Mouse (Mus musculus) erythroblast, adult 5-6 weeks (primary cell): Measurements from ENCODE around the gene Vmn1r199. TPM values are rescaled to one million over a fixed set of nuclear protein-coding genes. Genes with fewer than 3 reads are reported as not detected.
"Not testable (repeated sequence)": the region's sequence is repeated elsewhere in the genome, so short reads cannot be mapped to it uniquely, and the experiment has no call there.

Experiments
- ATAC-seq: replicated peaks from 2 replicates; pipeline ENCODE4 v1.8.0; 2016; ENCODE audit warnings: moderate number of reproducible peaks, mild to moderate bottlenecking, moderate TSS enrichment, inconsistent platforms; ENCODE audit not compliant: poor library complexity, low FRiP score, severe bottlenecking
- total RNA-seq, 2 experiments: library from RNA; stranded (forward) in 1 of 2; stranded (reverse) in 1 of 2; fragments of 150-400 nt in 1 of 2; fragments of 200-764, 138-1000 nt in 1 of 2; gene quantifications; 2 replicates each; pipeline versions ENCODE4 v1.2.3 to v1.2.4; 2015 to 2017; ENCODE audit warnings: low replicate concordance in 2 of 2

The Vmn1r199 gene
- not detected in 2 replicates for total RNA-seq (2015; ENCODE audit: low replicate concordance)
- total RNA-seq (2017; ENCODE audit: low replicate concordance): not detected in 2 replicates

- ATAC-seq: no peak
These were observed at the start of gene Vmn1r199 for GRCm38 (mm10) chr13:22379518-22379917. Vmn1r199 (plus strand) TSS chr13:22379818.

DNA sequence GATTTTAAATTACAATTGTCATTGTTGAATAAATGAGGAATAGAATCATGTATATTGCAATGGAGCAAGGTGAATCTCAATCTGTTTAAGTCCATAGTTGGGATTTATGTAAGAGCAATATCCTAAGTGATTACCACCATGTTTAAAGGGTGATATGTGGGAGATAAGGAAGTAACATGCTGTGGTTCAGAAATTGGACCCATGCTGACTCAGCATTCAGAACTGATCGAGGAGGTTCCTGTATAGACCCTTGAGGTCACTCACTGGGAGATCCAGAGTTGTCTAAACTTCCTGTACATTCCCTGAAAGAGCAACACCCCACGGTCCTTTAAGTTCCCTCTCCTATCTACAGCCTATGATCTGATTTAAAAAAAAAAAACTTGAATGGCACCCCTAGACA lies 46.3 kb upstream of the Vmn1r199 start:
- ATAC-seq: no peak

DNA sequence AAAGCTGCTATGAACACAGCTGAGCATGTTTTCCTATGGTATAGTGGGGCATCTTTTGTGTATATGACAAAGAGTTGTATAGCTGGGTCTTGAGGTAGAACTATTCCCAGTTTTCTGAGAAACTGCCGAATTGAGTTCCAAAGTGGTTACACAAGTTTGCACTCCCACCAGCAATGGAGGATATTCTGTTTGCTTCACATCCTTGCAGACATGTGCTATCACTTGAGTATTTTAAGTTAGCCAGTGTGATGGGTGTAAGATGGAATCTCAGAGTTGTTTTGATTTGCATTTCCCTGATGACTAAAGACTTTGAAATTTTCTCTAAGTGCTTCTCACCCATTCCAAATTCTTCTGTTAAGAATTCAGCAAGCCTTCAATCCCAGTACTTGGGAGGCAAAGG lies 44.1 kb upstream of the Vmn1r199 start:
- ATAC-seq: no peak

- no peak for ATAC-seq
These were observed 29.6 kb upstream of the Vmn1r199 start, which contains the start of gene Vmn1r198 for GRCm38 (mm10) chr13:22350064-22350463. Vmn1r198 (plus strand) TSS chr13:22350364.

DNA sequence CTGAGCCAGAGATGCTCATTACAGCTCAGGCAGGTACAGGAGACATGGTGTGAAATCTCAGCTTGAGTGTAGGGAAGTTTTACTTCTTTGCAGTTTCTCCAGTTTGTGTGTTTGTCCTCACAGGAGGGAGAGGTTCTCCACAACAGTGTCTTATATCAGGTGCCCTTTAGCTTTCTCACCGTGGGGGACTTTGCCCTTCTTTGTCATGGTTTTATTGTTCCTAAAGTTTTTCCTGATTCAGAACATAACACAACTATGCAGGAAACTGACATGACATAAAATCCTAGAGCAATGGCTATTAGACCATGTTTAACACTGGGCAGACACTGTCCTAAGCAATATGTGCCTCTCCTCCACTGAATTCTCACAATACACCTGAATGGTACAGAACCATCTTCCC lies 28.8 kb upstream of the Vmn1r199 start:
- ATAC-seq: no peak

GRCm38 (mm10) chr13:22381128-22381527 lies 1.5 kb downstream of the Vmn1r199 start:
- ATAC-seq: not testable (repeated sequence)

GRCm38 (mm10) chr13:22383401-22383800 lies 3.8 kb downstream of the Vmn1r199 start:
- ATAC-seq: no peak

DNA sequence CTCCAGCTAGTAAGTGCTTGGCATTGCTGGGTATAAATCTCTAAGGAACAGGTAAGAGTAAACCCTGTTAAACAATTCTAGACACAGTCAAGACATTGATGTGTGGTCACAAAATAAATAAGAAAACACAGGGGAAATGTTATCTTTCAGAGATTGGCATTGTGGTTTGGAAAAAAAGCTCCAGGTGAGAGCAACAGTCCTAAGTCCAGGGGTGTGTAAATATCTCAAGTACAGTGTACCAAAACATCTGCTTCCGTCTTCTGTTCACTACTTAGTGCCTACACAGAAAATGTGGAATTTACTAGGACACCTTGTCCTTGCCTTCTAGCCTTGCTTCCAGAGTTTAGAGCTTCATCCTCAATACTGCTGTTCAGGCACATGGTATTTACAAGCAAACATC lies 7.4 kb downstream of the Vmn1r199 start:
- ATAC-seq: no peak

DNA sequence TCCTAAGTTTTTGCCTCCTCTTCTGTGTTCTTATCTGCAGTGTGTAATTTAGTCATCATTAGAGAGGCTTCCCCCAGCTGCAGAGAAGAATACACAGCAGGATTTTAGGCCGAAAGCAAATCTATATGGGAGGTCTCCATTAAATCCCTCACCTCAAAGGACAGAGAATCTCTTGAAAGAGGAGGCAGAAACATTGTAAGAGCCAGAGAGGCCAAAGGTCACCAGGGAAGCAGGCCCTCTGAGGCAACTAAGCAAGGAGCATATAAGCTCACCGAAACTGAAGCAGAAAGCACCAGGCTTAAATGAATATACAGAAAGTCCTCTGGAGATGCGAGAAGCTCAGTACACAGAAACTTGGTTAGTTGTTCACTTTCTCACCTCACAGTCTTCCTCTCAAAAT lies 10.5 kb downstream of the Vmn1r199 start, which contains the start of gene Vmn1r200:
Vmn1r200 (plus strand) TSS at position 301 of the 400 bp plus-strand sequence.
- ATAC-seq: no peak

- ATAC-seq: no peak
These were observed 23.4 kb downstream of the Vmn1r199 start for GRCm38 (mm10) chr13:22402978-22403377.

Other genes starting within 250 kb of the Vmn1r199 start
- gene Vmn1r191, start 195.8 kb upstream of the Vmn1r199 start, total RNA-seq (2015; ENCODE audit: low replicate concordance): not detected in 2 replicates
- not detected in 2 replicates for gene Vmn1r191, start 195.8 kb upstream of the Vmn1r199 start, total RNA-seq (2017; ENCODE audit: low replicate concordance)
- gene Vmn1r192, start 188.7 kb upstream of the Vmn1r199 start, total RNA-seq (2015; ENCODE audit: low replicate concordance): not detected in 2 replicates
- gene Vmn1r192, start 188.7 kb upstream of the Vmn1r199 start, total RNA-seq (2017; ENCODE audit: low replicate concordance): not detected in 2 replicates
- gene Vmn1r193, start 156.7 kb upstream of the Vmn1r199 start, total RNA-seq (2015; ENCODE audit: low replicate concordance): not detected in 2 replicates
- not detected in 2 replicates for gene Vmn1r193, start 156.7 kb upstream of the Vmn1r199 start, total RNA-seq (2017; ENCODE audit: low replicate concordance)
- gene Vmn1r194, start 135.6 kb upstream of the Vmn1r199 start, total RNA-seq (2015; ENCODE audit: low replicate concordance): not detected in 2 replicates
- not detected in 2 replicates for gene Vmn1r194, start 135.6 kb upstream of the Vmn1r199 start, total RNA-seq (2017; ENCODE audit: low replicate concordance)
- gene Vmn1r195, start 109.3 kb upstream of the Vmn1r199 start, total RNA-seq (2015; ENCODE audit: low replicate concordance): not detected in 2 replicates
- not detected in 2 replicates for gene Vmn1r195, start 109.3 kb upstream of the Vmn1r199 start, total RNA-seq (2017; ENCODE audit: low replicate concordance)
- not detected in 2 replicates for gene Vmn1r196, start 89.9 kb upstream of the Vmn1r199 start, total RNA-seq (2015; ENCODE audit: low replicate concordance)
- gene Vmn1r196, start 89.9 kb upstream of the Vmn1r199 start, total RNA-seq (2017; ENCODE audit: low replicate concordance): not detected in 2 replicates
- gene Vmn1r197, start 55.2 kb upstream of the Vmn1r199 start, total RNA-seq (2015; ENCODE audit: low replicate concordance): not detected in 2 replicates
- gene Vmn1r197, start 55.2 kb upstream of the Vmn1r199 start, total RNA-seq (2017; ENCODE audit: low replicate concordance): not detected in 2 replicates
- gene Vmn1r198, start 29.5 kb upstream of the Vmn1r199 start, total RNA-seq (2015; ENCODE audit: low replicate concordance): not detected in 2 replicates
- not detected in 2 replicates for gene Vmn1r198, start 29.5 kb upstream of the Vmn1r199 start, total RNA-seq (2017; ENCODE audit: low replicate concordance)
- gene Vmn1r200, start 10.6 kb downstream of the Vmn1r199 start, total RNA-seq (2015; ENCODE audit: low replicate concordance): not detected in 2 replicates
- not detected in 2 replicates for gene Vmn1r200, start 10.6 kb downstream of the Vmn1r199 start, total RNA-seq (2017; ENCODE audit: low replicate concordance)
- gene Vmn1r201, start 92.1 kb downstream of the Vmn1r199 start, total RNA-seq (2015; ENCODE audit: low replicate concordance): not detected in 2 replicates
- not detected in 2 replicates for gene Vmn1r201, start 92.1 kb downstream of the Vmn1r199 start, total RNA-seq (2017; ENCODE audit: low replicate concordance)
- not detected in 2 replicates for gene Vmn1r202, start 125.6 kb downstream of the Vmn1r199 start, total RNA-seq (2015; ENCODE audit: low replicate concordance)
- not detected in 2 replicates for gene Vmn1r202, start 125.6 kb downstream of the Vmn1r199 start, total RNA-seq (2017; ENCODE audit: low replicate concordance)
- not detected in 2 replicates for gene Vmn1r203, start 138.3 kb downstream of the Vmn1r199 start, total RNA-seq (2015; ENCODE audit: low replicate concordance)
- 0.14 TPM in 1 of 2 replicates, not detected in the other for gene Vmn1r203, start 138.3 kb downstream of the Vmn1r199 start, total RNA-seq (2017; ENCODE audit: low replicate concordance)
- gene Vmn1r204, start 173.4 kb downstream of the Vmn1r199 start, total RNA-seq (2015; ENCODE audit: low replicate concordance): not detected in 2 replicates
- not detected in 2 replicates for gene Vmn1r204, start 173.4 kb downstream of the Vmn1r199 start, total RNA-seq (2017; ENCODE audit: low replicate concordance)
- not detected in 2 replicates for gene Vmn1r205, start 213.2 kb downstream of the Vmn1r199 start, total RNA-seq (2015; ENCODE audit: low replicate concordance)
- gene Vmn1r205, start 213.2 kb downstream of the Vmn1r199 start, total RNA-seq (2017; ENCODE audit: low replicate concordance): not detected in 2 replicates
- gene Vmn1r206, start 244.4 kb downstream of the Vmn1r199 start, total RNA-seq (2015; ENCODE audit: low replicate concordance): not detected in 2 replicates
- not detected in 2 replicates for gene Vmn1r206, start 244.4 kb downstream of the Vmn1r199 start, total RNA-seq (2017; ENCODE audit: low replicate concordance)